Mouse (Mus musculus) heart, postnatal 0 days (tissue): ENCODE data around the gene Dnm2. TPM values are rescaled to one million over a fixed set of nuclear protein-coding genes. Genes with fewer than 3 reads are reported as not detected.

Experiments
- ATAC-seq: fragments of 200-750 bp; cut with Nextera tagmentation; 2 replicates; pipeline ENCODE4 v1.8.0; 2017; ENCODE audit warnings: low read depth, moderate number of reproducible peaks, moderate library complexity; ENCODE audit not compliant: insufficient read depth
- DNase-seq: peaks from one replicate; pipeline ENCODE4 v3.0.0-alpha.2; 2016; ENCODE audit warnings: low spot score
- H3K27ac ChIP-seq: fragments of 300-500 bp; sonication (generic); 2 replicates; pipeline ENCODE4 v1.5.1; 2014; ENCODE audit warnings: low read depth, mild to moderate bottlenecking
- H3K27me3 ChIP-seq: fragments of 300-500 bp; sonication (generic); 2 replicates; pipeline ENCODE4 v1.6.1; 2014; ENCODE audit warnings: low read length, mixed read lengths; ENCODE audit not compliant: control insufficient read depth, insufficient read depth
- H3K36me3 ChIP-seq: fragments of 300-500 bp; sonication (generic); replicated peaks from 2 replicates; pipeline ENCODE4 v1.6.1; 2014; ENCODE audit warnings: low read length, mixed read lengths; ENCODE audit not compliant: control insufficient read depth, insufficient read depth
- H3K4me1 ChIP-seq: fragments of 300-500 bp; sonication (generic); 2 replicates; pipeline ENCODE4 v1.6.1; 2014; ENCODE audit warnings: antibody characterized with exemption; ENCODE audit not compliant: control insufficient read depth, insufficient read depth
- H3K4me2 ChIP-seq: fragments of 300-500 bp; sonication (generic); 2 replicates; pipeline ENCODE4 v1.6.1; 2014; ENCODE audit warnings: low read depth, mild to moderate bottlenecking, low read length, moderate library complexity
- H3K4me3 ChIP-seq: fragments of 300-500 bp; sonication (generic); 2 replicates; pipeline ENCODE4 v1.5.1; 2014; ENCODE audit warnings: low read depth, low read length
- H3K9ac ChIP-seq: fragments of 300-500 bp; sonication (generic); replicated peaks from 2 replicates; pipeline ENCODE4 v1.6.1; 2014; ENCODE audit warnings: low read depth, low read length, mixed read lengths
- H3K9me3 ChIP-seq: fragments of 300-500 bp; sonication (generic); replicated peaks from 2 replicates; pipeline ENCODE4 v1.6.1; 2016; ENCODE audit warnings: low read length; ENCODE audit not compliant: control insufficient read depth
- CTCF ChIP-seq: IDR thresholded peaks from 2 replicates; pipeline ENCODE4 v1.5.1; 2016; ENCODE audit warnings: antibody characterized with exemption, control low read depth, low read depth
- EP300 ChIP-seq: IDR thresholded peaks from 2 replicates; pipeline ENCODE4 v1.6.1; 2016; ENCODE audit warnings: antibody characterized with exemption, low read depth
- WGBS: fragments of 180-500 bp; shearing (Covaris S2); extraction: QIAGEN DNeasy Blood & Tissue Kit; methylation state at CpG from one replicate; pipeline ENCODE4 v1.1.7; 2014; 5-methylcytosine and 5-hydroxymethylcytosine counted together
- polyA plus RNA-seq: library from polyadenylated mRNA; unstranded; fragments of >200 nt; fragmentation: Nextera tagmentation; extraction: Ambion mirVana; gene quantifications from 2 replicates; pipeline ENCODE4 v1.2.1, GENCODE M21; 2015
- total RNA-seq: library from RNA; depleted of rRNA; stranded (reverse); fragments of >200 nt; gene quantifications from 2 replicates; pipeline ENCODE4 v1.2.3, GENCODE M21; 2014; ENCODE audit warnings: low replicate concordance

Gene Dnm2
- total and polyA plus RNA-seq, 2 experiments from 2014 or later = 61.1 to 95.8 TPM

GRCm38 (mm10) chr9:21451391-21451790 is 26.7 kb downstream of the Dnm2 start:
- Histone ChIP-seq H3K36me3 (0 out of 2 replicates have a peak, but pooled peaks cover 3% of the 10 kb centered on the region), H3K27me3 (no peaks in the 10 kb centered on the region), H3K4me1 (peaks cover 15% of the 10 kb centered on the region), H3K9me3 (no peaks in the 10 kb centered on the region), H3K9ac (no peak overlapping the region), H3K4me2 (no peak overlapping the region), H3K4me3 (no peak overlapping the region), H3K27ac (peak overlapping the region; percentile 44)
- no peak for TF ChIP-seq CTCF
- TF ChIP-seq EP300 = no peak
- no peak for ATAC-seq
- 69% methylated on average over 8 of the region's 8 CpGs for WGBS
- DNase-seq = no peak

DNA sequence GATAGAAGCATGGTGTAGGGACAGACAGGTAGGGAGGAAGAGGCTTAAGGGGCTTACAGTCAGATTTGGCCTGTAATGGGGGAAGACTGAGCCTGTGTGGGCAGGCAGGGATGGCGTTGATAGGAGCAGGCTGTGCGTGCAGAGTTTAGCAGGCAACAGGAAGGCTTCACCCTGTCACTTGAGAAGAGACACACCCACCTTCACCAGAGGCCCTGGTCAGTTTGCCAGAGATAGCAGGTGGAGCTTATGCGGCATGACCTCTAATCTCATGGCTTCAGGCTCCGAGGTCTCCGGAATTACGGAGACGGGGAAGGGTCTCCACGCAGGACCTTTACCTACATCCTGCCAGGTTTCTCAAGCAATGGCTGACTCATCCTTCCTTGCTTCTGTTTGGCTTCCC is 27.2 kb downstream of the Dnm2 start:
- DNase-seq (no peak), ATAC-seq (no peak)
- Histone ChIP-seq H3K27me3 (no peaks in the 10 kb centered on the region), H3K36me3 (0 out of 2 replicates have a peak, but pooled peaks cover 3% of the 10 kb centered on the region), H3K4me2 (no peak overlapping the region), H3K9me3 (no peaks in the 10 kb centered on the region), H3K27ac (peak overlapping the region; percentile 44), H3K4me1 (peaks cover 15% of the 10 kb centered on the region), H3K9ac (no peak overlapping the region), H3K4me3 (no peak overlapping the region)
- WGBS = 17% methylated on average over 8 of the region's 8 CpGs
- no peak for TF ChIP-seq CTCF

DNA sequence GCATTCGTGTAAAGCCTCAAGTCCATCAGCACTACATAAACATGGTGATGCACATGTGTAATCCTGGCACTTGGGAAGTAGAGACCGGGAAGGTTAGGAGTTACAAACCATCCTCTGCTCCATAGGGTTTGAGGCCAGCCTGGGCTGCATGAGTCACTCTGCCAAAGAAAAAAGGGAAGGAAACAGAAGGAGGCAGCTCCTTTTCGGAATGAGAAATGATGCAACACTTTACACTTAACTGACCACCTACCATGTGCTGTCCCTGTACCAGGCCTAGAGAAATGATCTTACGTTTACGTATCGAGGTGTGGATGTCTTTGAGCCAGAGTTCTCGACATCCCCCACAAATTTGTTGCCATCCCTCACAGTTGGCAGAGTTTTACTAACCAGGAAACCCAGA is 28.3 kb downstream of the Dnm2 start:
- no peak for TF ChIP-seq EP300
- TF ChIP-seq CTCF = no peak
- no peaks in the 10 kb centered on the region for H3K36me3 ChIP-seq
- no peaks in the 10 kb centered on the region for H3K9me3 ChIP-seq
- H3K4me1 ChIP-seq = peaks cover 15% of the 10 kb centered on the region
- no peak overlapping the region; the same call in 1 of the 2 replicates for H3K9ac ChIP-seq
- H3K4me2 ChIP-seq = no peak overlapping the region
- no peak overlapping the region for H3K4me3 ChIP-seq
- H3K27me3 ChIP-seq = no peaks in the 10 kb centered on the region
- DNase-seq = no peak
- WGBS = 76% methylated on average over 7 of the region's 7 CpGs
- no peak for ATAC-seq
- H3K27ac ChIP-seq = no peak overlapping the region

GRCm38 (mm10) chr9:21453459-21453858 is 28.8 kb downstream of the Dnm2 start:
- H3K9me3 ChIP-seq = no peaks in the 10 kb centered on the region
- H3K27me3 ChIP-seq = no peaks in the 10 kb centered on the region
- no peak overlapping the region for H3K9ac ChIP-seq
- no peak for DNase-seq
- peaks cover 15% of the 10 kb centered on the region for H3K4me1 ChIP-seq
- H3K27ac ChIP-seq = no peak overlapping the region
- H3K4me2 ChIP-seq = no peak overlapping the region
- no peak for ATAC-seq
- H3K4me3 ChIP-seq = no peak overlapping the region
- H3K36me3 ChIP-seq = no peaks in the 10 kb centered on the region; the same call in 1 of the 2 replicates
- TF ChIP-seq CTCF (no peak), EP300 (no peak)
- 57% methylated on average over 2 of the region's 2 CpGs for WGBS

- H3K9me3 ChIP-seq = no peaks in the 10 kb centered on the region
- H3K4me1 ChIP-seq = peaks cover 15% of the 10 kb centered on the region
- no peak overlapping the region for H3K27ac ChIP-seq
- H3K9ac ChIP-seq = no peak overlapping the region
- no peaks in the 10 kb centered on the region for H3K27me3 ChIP-seq
- DNase-seq = no peak
- 55% methylated on average over 4 of the region's 4 CpGs for WGBS
- H3K4me2 ChIP-seq = no peak overlapping the region
- no peak for ATAC-seq
- H3K4me3 ChIP-seq = no peak overlapping the region
- no peaks in the 10 kb centered on the region; the same call in 1 of the 2 replicates for H3K36me3 ChIP-seq
- no peak for TF ChIP-seq CTCF
- no peak for TF ChIP-seq EP300
Observed at GRCm38 (mm10) chr9:21454556-21454955, 29.8 kb downstream of the Dnm2 start.

GRCm38 (mm10) chr9:21455103-21455770 is 30.5 kb downstream of the Dnm2 start:
- H3K36me3 ChIP-seq = no peaks in the 10 kb centered on the region; the same call in 1 of the 2 replicates
- peaks cover 15% of the 10 kb centered on the region for H3K4me1 ChIP-seq
- ATAC-seq = no peak
- no peak overlapping the region for H3K4me3 ChIP-seq
- H3K27ac ChIP-seq = no peak overlapping the region
- no peak overlapping the region for H3K4me2 ChIP-seq
- no peaks in the 10 kb centered on the region for H3K27me3 ChIP-seq
- no peak for DNase-seq
- TF ChIP-seq CTCF (no peak), EP300 (no peak)
- H3K9me3 ChIP-seq = no peaks in the 10 kb centered on the region
- WGBS = 59% methylated on average over 4 of the region's 4 CpGs
- H3K9ac ChIP-seq = no peak overlapping the region
